Mouse (Mus musculus): ENCODE data around the gene Phtf2.

DNA sequence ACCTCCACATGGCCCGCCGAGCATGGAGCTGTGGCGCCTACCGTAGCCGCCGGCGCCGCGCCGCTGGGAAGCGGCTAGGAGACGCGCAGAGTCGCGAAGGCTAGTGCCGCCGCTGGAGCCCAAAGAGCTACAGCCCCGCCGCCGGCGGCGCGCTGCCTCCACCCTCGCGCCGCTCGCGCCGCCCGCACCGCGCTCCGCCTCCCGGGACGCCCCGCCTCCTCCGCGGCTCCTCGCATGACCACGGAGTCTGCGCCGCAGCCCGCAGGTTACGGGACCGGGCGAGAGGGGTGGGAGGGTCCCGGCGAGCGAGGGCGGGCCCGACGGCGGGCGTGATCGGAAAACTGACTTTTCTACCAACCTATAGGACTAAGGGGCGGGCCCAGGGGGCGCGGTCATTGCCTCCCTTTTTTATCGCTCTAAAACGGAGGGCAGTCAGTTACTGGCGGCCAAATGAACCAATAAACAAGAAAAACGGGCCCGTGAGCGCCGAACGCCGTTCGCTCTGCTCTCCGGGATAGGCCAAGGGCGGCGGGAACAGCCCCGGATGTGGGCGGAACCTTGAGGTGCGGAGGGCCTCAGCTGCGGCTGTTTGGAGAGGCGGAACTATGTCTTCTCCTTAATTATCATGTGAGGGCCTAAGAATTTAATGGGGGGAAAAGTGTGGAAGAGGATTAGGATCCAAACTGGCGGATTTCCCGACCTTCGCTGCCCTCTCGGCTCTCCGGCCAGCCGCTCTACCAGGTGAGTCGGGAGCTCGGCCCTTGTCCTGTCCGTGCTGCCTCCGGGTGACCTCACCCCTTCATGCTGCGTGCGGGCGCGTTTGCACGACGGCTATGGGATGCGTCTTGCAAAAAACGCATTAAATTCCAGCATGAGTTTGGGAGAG lies at the start of gene Phtf2, which contains the start of gene Tmem60:
- TF ChIP-seq CTCF (IDR thresholded peaks at IDR 0.05; ENCODE audit: control insufficient read depth, insufficient read depth, insufficient replicate concordance, low read depth, low read length), result no peak
- TF ChIP-seq POLR2A (IDR thresholded peaks at IDR 0.05; ENCODE audit: control insufficient read depth, low read depth, low read length), result peak; percentile 77

Data from testis, adult 2 months (tissue).